Mouse (Mus musculus) lung, adult 2 months (tissue): Measurements from ENCODE around the gene Nosip. TPM values are rescaled to one million over a fixed set of nuclear protein-coding genes. Genes with fewer than 3 reads are reported as not detected.

ENCODE experiments used
- DNase-seq: peaks from one replicate; pipeline ENCODE4 v3.0.0; 2022
- H3K4me1 ChIP-seq: fragments of 200-500 bp; 2 replicates; pipeline ENCODE4 v1.6.1; 2011; ENCODE audit warnings: low read length; ENCODE audit not compliant: control insufficient read depth, insufficient read depth
- H3K4me3 ChIP-seq: fragments of 200-500 bp; replicated peaks from 2 replicates; pipeline ENCODE3; 2011; ENCODE audit warnings: low read depth, mild to moderate bottlenecking, control low read depth, low read length; ENCODE audit errors: extremely low read depth
- CTCF ChIP-seq: fragments of 200-500 bp; IDR thresholded peaks from 2 replicates; pipeline ENCODE4 v1.5.1; 2011; ENCODE audit warnings: mild to moderate bottlenecking, low read length, control low read depth; ENCODE audit not compliant: insufficient read depth
- POLR2A ChIP-seq: fragments of 200-500 bp; IDR thresholded peaks from 2 replicates; pipeline ENCODE4 v1.6.1; 2011; ENCODE audit warnings: low read depth, mild to moderate bottlenecking, control low read depth, low read length, borderline replicate concordance; ENCODE audit errors: extremely low read depth
- WGBS: fragments of 180-500 bp; shearing (Covaris S2); methylation state at CpG from one replicate; pipeline ENCODE4 v1.1.7; 2018; 5-methylcytosine and 5-hydroxymethylcytosine counted together
- polyA plus RNA-seq: library from polyadenylated mRNA; depleted of rRNA; stranded (reverse); fragments of >200 nt; gene quantifications from 2 replicates; pipeline ENCODE4 v1.2.3, GENCODE M21; 2012; rRNA removed

Nosip gene
- polyA plus RNA-seq, 1 experiment: 102 TPM

DNA sequence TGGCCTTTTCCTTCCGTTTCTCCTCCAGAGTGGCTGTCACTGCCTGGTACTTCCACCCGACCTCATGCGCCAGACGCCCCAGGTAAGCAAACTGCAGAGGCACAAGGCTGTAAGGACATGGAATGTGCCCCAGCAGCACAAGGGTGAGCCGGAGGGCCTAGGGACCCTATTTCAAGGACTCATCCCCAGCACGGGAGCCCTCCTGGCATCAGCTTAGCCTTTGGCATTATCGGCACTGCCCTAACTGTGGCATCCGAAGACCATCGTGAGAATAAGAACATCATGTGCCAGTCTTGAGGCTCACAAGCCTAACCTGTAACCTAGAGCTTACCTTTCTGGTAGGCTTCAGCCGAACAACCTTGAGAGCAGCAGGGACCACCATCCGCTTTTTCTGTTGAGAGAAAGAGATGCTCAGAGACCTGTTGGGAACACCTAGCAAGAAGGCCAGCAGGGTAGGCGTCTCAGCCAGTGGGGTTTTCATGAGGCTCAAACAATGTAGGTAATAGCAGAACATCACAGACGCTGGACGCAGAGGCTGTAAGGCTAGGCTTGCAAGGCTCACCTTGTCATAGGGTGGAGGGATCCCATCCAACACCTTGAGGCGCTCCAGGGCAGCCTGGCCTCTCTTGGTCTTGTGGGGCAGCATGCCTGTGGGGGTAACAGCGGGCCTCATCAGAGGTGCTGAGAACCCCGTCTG, 64.1 kb downstream of the Nosip start:
- 70% methylated on average over 17 of the region's 17 CpGs for WGBS
- TF ChIP-seq POLR2A (no peak), CTCF (no peak)
- H3K4me1 ChIP-seq: peaks cover 17% of the 10 kb centered on the region
- DNase-seq: no peak
- H3K4me3 ChIP-seq: no peak overlapping the region

- no peak overlapping the region for H3K4me3 ChIP-seq
- WGBS: 24% methylated on average over 21 of the region's 21 CpGs
Measured at GRCm38 (mm10) chr7:45126844-45127699, 64.8 kb downstream of the Nosip start.

More at GRCm38 (mm10) chr7:45126844-45127699, 64.8 kb downstream of the Nosip start:
- DNase-seq: no peak
- TF ChIP-seq POLR2A (no peak), CTCF (0 out of 2 replicates have a peak, but pooled peaks have one; percentile 0)
- peaks cover 11% of the 10 kb centered on the region for H3K4me1 ChIP-seq

Other genes starting within 250 kb of the Nosip start
- gene Nup62, start 246.3 kb upstream of the Nosip start, polyA plus RNA-seq: 42.9 and 44.1 TPM in 2 replicates
- gene Il4i1, start 246.0 kb upstream of the Nosip start, polyA plus RNA-seq: 6.5 and 7.6 TPM in 2 replicates
- 191 and 231 TPM in 2 replicates for gene Atf5, start 245.8 kb upstream of the Nosip start, polyA plus RNA-seq
- gene Akt1s1, start 213.4 kb upstream of the Nosip start, polyA plus RNA-seq: 96.6 and 130 TPM in 2 replicates
- 95.7 and 114 TPM in 2 replicates for gene Tbc1d17, start 213.3 kb upstream of the Nosip start, polyA plus RNA-seq
- 57.2 and 62.0 TPM in 2 replicates for gene Pnkp, start 205.3 kb upstream of the Nosip start, polyA plus RNA-seq
- 274 and 280 TPM in 2 replicates for gene Ptov1, start 192.6 kb upstream of the Nosip start, polyA plus RNA-seq
- 133 and 233 TPM in 2 replicates for gene Med25, start 169.7 kb upstream of the Nosip start, polyA plus RNA-seq
- gene Fuz, start 166.3 kb upstream of the Nosip start, polyA plus RNA-seq: 77.8 and 82.1 TPM in 2 replicates
- 94.8 and 101 TPM in 2 replicates for gene Ap2a1, start 132.9 kb upstream of the Nosip start, polyA plus RNA-seq
- gene Tsks, start 119.2 kb upstream of the Nosip start, polyA plus RNA-seq: 0.16 TPM in 1 of 2 replicates, not detected in the other
- gene Cpt1c, start 87.6 kb upstream of the Nosip start, polyA plus RNA-seq: 20.7 and 21.0 TPM in 2 replicates
- gene Prmt1, start 75.9 kb upstream of the Nosip start, polyA plus RNA-seq: 71.0 and 97.7 TPM in 2 replicates
- gene Irf3, start 64.8 kb upstream of the Nosip start, polyA plus RNA-seq: 125 and 130 TPM in 2 replicates
- gene Bcl2l12, start 63.7 kb upstream of the Nosip start, polyA plus RNA-seq: 37.1 and 38.3 TPM in 2 replicates
- gene Scaf1, start 46.1 kb upstream of the Nosip start, polyA plus RNA-seq: 76.2 and 76.8 TPM in 2 replicates
- gene Rras, start 44.5 kb upstream of the Nosip start, polyA plus RNA-seq: 233 and 237 TPM in 2 replicates
- 11.1 and 15.9 TPM in 2 replicates for gene Prr12, start 9.5 kb upstream of the Nosip start, polyA plus RNA-seq
- gene Prrg2, start 248 bp downstream of the Nosip start, polyA plus RNA-seq: 82.5 and 90.6 TPM in 2 replicates
- 172 and 174 TPM in 2 replicates for gene Rcn3, start 29.8 kb downstream of the Nosip start, polyA plus RNA-seq
- gene Fcgrt, start 41.4 kb downstream of the Nosip start, polyA plus RNA-seq: 112 and 120 TPM in 2 replicates
- gene Rps11, start 62.0 kb downstream of the Nosip start, polyA plus RNA-seq: 125 and 221 TPM in 2 replicates
- 1,255 and 1,630 TPM in 2 replicates for gene Rpl13a, start 66.3 kb downstream of the Nosip start, polyA plus RNA-seq
- gene Gm45713, start 73.8 kb downstream of the Nosip start, polyA plus RNA-seq: 3.1 TPM in 2 replicates
- 151 and 195 TPM in 2 replicates for gene Flt3l, start 74.0 kb downstream of the Nosip start, polyA plus RNA-seq
- gene Pih1d1, start 91.9 kb downstream of the Nosip start, polyA plus RNA-seq: 46.9 and 50.1 TPM in 2 replicates
- gene Aldh16a1, start 92.2 kb downstream of the Nosip start, polyA plus RNA-seq: 48.6 and 58.5 TPM in 2 replicates
- 2.4 and 2.7 TPM in 2 replicates for gene Slc17a7, start 101.5 kb downstream of the Nosip start, polyA plus RNA-seq
- 0.44 and 0.53 TPM in 2 replicates for gene Gfy, start 117.1 kb downstream of the Nosip start, polyA plus RNA-seq
- gene Pth2, start 118.6 kb downstream of the Nosip start, polyA plus RNA-seq: not detected in 2 replicates
- 3.3 and 4.1 TPM in 2 replicates for gene Ccdc155, start 142.5 kb downstream of the Nosip start, polyA plus RNA-seq
- 1.4 and 5.2 TPM in 2 replicates for gene Dkkl1, start 149.7 kb downstream of the Nosip start, polyA plus RNA-seq
- 37.6 and 44.1 TPM in 2 replicates for gene Tead2, start 153.3 kb downstream of the Nosip start, polyA plus RNA-seq
- 82.1 and 84.1 TPM in 2 replicates for gene Cd37, start 176.7 kb downstream of the Nosip start, polyA plus RNA-seq
- 0.12 TPM in 1 of 2 replicates, not detected in the other for gene Slc6a16, start 178.7 kb downstream of the Nosip start, polyA plus RNA-seq
- gene Slc6a21, start 215.1 kb downstream of the Nosip start, polyA plus RNA-seq: not detected in 2 replicates